Mouse (Mus musculus): ENCODE results near the gene 2410004B18Rik.
"Not testable (repeated sequence)": the region's sequence is repeated elsewhere in the genome, so short reads cannot be mapped to it uniquely, and the experiment has no call there.

The 2410004B18Rik gene

DNA sequence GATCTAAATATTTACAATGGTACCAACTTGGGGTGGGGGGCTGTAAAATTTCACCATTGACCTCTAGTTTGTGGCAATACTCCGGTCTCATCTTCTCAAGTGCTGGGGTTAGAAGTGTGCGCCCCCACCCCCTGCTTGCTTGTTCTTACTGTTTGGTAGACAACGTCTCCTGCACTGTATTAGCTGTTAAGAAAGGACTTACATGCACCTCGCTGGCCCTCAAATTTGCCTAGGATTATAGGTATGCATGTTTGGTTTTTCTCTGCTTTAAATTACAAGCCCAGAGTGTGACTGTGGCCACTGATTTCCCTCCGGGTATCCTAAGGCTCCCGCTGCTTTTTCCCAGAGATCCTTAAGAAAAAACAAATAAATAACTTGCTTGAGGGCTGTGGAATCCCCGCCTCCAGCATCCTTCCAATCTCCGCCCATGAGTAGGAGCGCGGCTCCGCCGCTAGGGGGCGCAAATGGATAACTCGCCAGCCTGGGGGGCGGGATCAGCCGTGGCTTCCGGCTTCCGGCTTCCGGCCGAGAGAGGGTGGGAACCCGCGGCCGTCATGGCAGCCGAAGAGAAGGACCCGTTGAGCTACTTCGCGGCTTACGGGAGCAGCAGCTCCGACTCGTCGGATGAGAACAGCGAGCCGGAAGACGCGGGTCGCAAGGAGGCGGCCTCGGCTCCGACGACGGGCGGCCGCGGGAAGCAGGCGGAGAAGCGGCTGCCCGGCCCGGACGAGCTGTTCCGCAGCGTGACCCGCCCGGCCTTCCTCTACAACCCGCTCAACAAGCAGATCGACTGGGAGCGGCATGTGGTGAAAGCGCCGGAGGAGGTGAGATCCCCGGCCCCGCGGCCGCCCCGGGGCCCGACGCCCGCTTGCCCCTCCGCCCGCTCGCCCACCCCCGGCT, at the start of gene 2410004B18Rik:
Gene 2410004B18Rik (plus strand): TSS at position 510 of the 900 bp plus-strand sequence.
- DNase-seq (ENCODE audit: low read depth, low spot score), result peak; percentile 86

DNA sequence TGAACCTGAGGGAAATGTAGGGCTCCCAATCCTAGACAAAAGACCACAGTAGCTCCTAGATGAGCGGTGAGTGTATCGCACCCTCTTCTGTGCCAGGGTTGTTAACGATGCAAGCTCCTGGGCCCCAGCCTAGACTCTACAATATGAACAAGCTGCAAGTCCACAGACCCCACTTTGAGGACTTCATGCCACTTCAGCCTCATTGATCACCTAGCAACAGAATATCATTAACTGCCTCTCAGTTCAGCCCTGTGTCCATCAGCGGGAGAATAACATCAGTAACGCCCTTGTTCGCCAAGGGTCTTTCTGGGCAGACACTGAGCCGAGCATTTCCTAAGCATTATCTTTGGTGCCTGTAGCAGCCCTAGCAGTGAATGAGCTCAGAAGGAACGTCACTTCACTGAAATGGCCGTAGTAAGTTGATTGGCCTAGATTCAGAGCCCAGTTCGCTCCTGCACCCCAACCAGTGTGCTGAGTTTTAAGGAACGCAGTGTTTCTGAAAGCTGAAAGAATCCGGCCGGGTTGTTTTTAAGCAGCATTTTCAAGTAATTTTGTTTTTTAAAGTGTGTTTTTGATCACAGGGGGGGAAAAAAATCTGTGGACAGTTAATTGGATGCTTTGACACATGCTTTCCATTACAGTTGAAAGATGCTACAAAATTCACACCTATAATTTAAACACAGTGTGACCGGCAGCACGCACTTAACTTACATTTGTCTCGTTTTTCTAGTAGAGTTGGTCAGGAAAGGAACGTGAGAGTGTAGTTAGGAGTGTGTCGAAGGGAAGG, 47.3 kb upstream of the 2410004B18Rik start:
- DNase-seq (ENCODE audit: low read depth, low spot score), result no peak

DNA sequence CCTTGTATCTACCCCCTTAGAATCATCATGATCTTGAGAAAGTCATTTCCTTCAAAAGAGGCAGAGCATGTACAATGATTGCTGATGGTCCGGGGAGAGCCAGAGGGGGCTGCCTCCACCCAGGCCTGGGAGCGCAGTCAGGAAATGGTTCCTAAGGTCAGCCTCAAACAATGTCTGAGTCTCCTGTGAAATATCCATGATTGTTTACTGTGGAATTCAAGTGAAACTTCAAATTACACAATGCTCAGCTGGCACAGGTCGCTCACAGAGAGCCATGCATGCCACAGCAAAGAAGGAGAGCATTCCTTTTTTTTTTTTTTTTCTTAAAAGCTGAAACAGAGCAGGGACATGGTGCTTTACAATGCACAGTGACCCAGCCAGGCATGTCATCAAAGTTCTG, 45.4 kb upstream of the 2410004B18Rik start:
- DNase-seq (ENCODE audit: low read depth, low spot score), result no peak

DNA sequence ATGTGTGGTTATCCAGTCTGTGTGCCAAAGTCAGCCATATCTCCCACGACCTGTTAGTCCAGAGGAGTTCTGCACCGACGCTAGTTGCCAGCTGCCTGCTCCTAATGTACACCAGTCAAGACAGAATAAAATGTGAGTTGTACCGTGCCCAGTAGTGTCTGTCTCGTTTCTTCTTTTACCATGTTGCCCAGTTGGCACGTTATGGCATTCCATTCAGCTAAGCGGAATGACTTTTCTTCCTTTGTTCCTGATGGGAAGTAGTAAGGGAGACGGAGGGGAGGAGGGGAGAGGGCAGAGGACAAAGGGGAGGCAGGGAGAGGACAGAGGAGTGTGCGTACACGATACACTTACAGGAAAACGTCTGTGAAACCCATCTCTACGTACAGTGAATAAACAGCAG, 43.7 kb upstream of the 2410004B18Rik start:
- no peak for DNase-seq (ENCODE audit: low read depth, low spot score)

DNA sequence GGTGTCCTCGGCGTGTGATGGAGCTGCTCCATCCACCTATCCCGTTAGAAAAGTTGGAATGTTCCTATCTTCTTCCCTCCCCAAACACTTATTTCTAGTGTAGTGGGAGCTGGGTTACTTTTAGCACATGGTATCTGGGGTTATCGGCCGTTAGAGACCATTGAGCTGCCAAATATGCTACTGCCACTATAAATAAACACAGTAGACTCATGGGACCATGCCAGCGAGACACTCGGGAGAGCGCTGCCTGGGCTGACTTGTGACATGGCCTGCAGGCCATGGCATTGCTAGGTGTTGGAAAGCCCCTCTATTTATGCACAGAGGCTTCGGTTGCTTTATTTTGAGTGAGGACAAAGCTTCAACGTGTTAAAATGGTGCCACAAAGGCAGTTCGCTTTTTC, 40.1 kb upstream of the 2410004B18Rik start:
- no peak for DNase-seq (ENCODE audit: low read depth, low spot score)

DNA sequence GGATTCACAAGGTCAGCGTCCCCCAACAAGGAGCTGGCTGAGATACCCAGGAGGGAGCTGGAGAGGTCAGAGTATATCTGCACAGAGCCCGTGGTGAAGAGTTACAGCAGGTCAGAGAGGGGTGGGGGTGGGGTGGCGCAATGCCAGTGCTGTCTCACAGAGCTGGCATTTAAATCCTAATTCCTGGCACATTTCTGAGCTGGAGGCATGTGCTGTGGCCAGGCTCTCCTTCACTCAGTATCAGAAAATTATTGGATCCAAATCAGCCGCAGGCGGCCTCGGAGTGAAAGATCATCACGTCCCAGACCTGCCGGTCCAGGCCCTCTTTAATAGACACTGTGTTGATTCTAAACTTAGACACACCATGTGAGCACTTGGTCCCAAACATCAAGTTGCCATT, 38.0 kb upstream of the 2410004B18Rik start:
- no peak for DNase-seq (ENCODE audit: low read depth, low spot score)

DNA sequence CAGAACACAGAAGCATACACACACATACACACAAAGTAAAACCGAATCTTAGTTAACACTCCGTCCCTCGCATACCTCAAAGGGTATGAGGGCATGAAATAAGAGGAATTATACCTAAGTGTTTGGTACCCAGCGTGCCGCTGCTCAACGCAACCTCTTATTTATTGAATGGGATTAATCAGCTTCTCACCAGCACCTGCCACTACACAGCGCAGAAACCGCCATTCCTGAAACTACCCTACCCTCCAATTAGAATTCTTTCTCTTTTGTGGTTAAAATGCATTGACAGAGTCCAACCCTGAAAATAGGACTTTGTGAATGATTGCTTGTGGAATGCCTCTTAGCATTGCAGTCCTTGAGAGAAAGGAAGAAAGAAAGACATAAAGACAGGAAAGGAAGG, 34.3 kb upstream of the 2410004B18Rik start:
- DNase-seq (ENCODE audit: low read depth, low spot score), result no peak

DNA sequence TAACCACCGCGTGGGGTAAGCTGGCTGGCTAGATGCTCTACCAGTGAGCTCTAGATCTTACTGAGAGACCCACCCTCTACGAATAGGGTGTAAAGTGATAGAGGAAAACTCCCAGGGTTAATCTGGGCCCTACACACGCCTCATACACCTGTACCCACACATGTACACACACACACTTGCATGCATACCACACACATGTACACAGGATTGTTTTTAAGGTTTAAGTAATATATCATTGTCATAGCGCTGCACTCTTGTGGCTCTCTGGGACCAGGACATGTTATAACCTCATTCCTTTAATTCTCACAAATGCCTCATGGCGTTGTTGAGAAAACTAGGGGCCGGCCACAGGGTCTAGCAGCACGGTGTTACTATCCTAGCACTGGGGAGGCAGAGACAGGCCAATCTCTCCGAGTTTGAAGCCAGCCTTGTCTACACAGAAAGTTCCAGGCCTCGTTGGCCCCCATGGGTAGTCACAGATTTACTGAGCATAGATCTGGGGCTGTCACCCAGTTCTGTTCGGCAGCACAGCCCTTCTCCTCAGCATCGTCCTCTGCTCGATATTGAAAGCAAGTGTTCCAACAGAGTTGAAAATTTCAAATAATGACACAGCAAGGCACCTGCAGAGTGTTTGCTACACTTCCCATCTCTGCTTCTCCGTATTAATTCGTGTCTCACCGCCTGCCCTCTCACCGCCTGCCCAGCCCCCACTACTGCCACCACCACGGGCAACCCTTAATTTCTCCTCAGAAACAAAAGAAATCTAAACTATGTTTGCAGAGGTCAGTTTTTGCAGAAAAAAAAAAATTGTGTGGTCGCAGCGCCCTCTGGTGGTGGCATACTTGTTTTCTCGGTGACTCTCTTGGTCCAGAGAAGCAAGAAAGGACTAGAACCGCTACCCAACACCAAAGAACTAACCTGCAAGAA, 32.7 kb upstream of the 2410004B18Rik start:
- peak; percentile 26 for DNase-seq (ENCODE audit: low read depth, low spot score)

DNA sequence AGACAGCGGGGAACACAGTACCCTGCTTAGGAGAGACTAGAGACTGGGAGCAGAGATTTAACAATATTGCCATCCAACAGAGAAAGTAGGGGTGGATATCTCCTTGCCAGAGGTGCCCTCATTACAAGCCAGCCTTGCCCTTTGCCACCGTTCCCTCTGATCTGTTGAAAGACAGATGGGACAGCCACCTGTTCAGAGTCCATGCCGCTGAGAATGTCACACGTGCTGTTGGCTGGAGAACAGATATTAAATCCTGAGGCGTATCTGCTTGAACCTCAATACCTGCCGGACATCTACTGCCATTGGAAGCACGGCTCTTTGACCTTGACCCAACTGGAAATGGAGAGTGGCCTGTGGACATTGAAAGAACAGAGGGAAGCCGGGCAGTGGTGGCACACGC, 31.2 kb upstream of the 2410004B18Rik start:
- DNase-seq (ENCODE audit: low read depth, low spot score), result no peak

DNA sequence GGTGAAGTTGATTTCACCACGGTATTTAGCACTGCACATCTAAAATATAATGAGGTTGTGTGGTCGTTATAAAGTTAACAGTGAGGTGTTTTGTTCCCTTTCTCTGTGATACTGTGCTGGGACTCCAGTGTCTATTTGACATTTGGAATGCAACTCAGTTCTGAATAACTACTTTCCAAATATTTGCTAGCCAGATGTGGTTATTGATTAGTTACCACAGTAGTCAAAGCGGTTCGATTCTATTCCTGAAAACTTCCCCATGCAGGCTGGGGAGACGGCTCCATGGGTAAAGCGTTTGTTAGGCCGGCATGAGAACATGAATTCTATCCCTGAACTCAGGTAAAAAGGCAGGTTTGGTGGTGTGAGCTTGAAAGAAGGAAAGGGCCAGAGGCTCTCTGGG, 25.3 kb upstream of the 2410004B18Rik start:
- DNase-seq (ENCODE audit: low read depth, low spot score), result no peak

DNA sequence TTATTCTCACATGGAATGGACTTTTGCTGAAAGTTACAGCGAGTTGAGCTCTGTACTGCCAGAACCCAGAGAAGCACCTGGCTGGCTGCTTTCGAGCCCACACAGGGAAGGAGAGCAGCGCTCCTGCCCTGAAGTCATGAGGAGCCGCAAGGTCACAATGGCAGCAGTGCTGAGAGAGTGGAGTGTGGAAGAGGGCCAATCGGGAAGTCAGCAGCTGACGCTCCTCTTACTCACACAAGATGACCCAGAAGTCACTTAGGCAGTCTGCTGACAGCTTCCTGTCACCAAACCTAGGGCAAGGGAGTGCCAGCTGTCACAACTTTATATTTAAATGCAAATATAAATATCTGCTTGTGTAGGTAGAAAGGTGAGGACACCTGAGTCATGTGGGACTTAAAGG, 24.6 kb upstream of the 2410004B18Rik start:
- no peak for DNase-seq (ENCODE audit: low read depth, low spot score)

DNA sequence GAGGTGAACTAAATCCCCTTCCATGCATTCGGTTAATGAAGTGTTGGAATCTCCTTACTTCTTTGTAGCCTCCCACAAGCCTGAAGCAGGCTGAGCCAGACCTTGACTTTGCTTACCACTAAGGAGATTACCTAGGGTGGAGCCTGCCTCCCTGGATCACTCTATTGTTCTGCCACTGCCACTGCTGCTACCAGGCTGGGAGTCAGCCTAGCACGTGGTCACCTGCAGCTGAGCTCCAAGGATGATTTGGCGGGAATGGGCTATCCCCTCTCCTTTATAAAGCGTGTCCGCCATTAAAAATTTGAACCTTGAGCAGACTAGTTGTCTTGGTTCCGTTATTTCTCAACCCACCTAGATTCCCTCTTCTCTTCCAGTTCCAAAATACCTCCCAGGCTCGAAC, 23.9 kb upstream of the 2410004B18Rik start:
- not testable (repeated sequence) for DNase-seq (ENCODE audit: low read depth, low spot score)

DNA sequence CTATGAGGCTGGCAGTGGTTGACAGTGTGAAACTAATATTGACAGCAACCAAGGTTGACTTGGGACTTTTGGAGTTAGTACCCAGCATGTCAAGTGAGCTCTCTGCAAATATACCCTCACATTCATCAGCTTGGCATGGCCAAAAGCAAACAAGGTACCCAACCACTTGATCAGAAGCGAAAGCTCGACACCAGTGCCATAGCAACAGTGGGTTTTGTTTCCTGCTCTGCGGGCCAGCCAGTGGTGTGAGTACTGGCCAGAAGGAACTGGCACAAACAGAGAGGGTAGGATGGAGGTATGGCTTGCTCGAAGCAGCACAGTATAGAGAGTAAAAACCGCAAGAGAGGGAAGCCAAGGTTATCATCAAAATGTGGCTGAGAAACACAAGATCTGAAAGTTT, 21.4 kb upstream of the 2410004B18Rik start:
- no peak for DNase-seq (ENCODE audit: low read depth, low spot score)

DNA sequence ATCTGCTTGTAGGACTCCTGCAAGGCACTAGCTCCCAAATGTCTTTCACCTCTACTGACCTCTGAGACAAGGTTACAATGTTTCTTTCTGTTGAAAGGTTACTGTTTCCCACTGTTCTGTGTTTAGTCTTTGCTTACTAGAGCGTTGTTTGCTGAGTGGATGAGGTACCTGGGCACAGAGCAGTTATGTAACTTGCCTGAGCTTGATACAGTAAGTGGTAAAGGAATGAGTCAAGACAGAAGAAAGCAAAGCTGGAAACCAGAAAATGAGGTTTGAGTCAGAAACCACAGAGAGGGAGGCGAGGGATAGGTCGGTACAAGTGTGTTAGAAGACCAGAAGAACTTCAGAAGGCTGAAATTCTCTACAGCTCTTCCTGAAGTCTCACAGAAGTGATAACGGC, 21.0 kb upstream of the 2410004B18Rik start:
- no peak for DNase-seq (ENCODE audit: low read depth, low spot score)

DNA sequence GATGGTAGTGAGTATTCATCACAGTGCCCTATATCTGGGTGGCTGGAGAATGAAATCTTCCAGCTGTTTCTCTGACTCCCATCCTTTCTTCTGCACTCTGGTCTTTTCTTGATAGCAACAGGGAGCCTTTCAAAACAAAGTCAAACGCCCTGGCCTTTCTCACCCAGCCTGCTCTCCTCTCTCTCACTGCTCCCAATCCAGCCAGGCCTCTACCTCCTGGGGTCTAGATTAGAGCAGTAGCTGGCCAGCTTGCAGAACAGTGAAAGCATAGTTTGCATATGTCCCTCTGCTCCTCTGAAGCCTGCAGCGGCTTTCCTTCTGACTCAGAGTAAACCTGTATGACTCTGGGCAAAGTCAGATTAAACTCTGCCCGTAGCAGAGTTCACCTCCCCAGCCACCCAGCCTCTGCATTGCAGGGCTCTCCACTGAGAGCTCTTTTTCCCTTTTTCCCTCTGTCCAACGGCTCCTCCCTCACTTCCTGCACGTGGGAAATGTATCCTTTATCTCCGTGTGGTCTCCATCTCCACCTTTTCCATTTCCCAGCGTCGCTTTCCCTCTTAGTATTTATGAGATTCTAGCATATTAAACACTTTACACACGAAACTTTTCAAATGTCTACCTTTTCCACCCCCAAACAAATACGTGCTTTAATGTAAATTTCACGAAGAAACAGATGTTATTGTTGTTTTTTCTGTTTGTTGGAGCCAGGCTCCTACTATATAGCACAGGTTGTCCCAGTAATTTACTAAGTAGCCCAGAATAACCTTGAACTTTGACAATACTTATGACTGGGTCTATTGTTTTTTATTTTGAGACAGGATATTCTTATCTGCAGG, 15.6 kb upstream of the 2410004B18Rik start, which contains the start of gene Bcl10:
Gene Bcl10 (plus strand): TSS at position 786 of the 836 bp plus-strand sequence.
- no peak for DNase-seq (ENCODE audit: low read depth, low spot score)

DNA sequence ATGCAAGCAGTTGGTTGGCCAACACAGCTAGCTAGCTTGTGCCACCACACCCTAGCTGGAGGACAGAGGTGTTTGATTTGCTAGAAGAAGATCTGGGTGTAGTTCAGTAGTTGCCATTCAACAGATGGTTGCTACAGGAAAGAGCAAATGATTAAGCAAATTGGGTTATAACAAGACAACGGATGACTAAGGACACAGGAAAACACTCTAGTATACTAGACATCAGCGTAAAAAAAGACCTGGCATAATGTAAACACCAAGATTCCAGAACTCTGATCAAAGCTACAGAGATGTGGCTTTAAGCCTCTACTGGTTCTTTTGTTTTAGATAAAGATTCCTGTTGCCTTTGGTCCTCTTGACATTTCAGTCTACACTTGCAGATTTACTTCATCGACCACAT, 14.8 kb upstream of the 2410004B18Rik start:
- no peak for DNase-seq (ENCODE audit: low read depth, low spot score)

DNA sequence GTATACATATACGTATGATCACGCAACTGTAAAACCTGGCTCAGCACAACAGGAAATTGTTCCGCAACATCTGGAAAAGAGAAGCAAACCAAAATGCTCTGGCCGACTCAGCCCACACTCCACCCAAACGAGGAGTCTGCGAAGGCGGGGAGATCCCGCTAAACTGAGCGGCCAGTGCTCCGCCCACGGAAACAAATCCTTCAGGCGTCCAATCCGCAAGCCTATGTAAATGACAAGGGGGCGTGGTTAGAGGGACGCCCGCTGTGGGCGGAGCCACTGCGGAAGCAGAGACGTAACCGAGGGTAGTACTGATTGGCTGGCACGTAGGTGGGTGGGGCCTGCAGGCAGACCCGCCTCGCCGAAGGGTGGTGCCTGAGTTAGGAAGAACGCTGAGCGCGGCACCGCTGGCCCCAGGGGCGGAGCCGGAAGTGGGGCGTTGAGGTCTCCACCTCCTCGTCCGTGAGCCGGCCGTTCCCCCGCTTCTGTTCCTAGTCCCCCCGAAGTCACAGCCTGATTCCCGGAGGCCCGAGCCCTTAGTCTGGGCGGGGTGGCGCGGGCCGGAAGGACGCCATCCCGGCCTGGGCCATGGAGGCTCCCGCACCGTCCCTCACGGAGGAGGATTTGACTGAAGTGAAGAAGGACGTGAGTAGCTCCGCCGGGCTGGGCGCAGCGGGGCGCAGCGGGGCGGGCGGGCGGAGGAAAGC, 13.8 kb upstream of the 2410004B18Rik start:
- DNase-seq (ENCODE audit: low read depth, low spot score), result peak; percentile 99

DNA sequence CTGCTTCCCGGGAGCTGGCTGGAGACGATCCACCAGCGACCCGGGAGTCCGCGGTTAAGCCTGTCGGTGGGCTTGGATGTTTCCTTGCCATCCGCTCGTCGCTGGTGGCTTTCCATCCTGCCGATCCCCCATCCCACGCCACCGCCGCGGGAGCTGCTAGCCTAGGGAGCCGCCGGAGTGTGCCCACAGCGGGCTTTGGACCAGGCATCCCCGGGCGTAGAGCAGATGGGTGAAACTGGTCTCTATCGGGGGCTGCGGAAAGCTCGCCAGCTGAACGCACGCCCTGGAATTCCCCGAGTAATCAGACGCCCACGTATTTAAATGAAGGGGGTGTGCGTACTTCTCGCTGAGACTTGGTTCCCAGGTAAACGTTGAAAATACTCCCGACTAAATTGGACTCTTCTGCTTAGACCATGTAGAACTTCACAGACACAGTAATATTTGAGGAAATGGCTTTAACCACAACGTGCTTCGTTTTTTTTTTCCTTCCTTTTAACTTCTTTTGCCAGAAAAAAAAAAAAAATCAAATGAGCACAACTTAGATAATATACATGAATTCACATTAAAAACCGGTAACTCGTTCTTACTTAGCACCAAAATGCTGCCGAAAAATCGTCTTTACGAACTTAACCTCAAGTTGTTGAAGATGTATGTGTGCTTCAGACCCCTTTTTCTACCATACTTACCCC, 13.0 kb upstream of the 2410004B18Rik start:
- no peak for DNase-seq (ENCODE audit: low read depth, low spot score)

DNA sequence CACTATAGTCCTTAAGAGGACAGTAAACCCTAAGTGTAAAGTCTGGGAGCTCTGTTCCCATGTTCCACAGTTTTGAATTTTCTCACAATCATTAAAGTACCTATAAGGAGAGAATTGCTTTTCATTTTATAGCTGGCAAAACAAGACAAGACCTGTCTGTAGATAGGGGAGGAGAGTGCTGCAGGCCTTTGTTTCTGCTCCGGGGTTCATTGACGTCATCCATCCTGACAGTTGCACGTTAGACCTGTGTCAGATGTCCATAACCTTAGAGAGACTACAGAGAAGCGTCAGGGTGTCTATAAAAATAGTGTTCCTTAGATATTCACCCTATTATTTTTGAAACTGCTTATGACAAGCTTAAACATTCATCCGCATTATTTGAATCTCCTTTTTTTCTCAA, 12.3 kb upstream of the 2410004B18Rik start:
- DNase-seq (ENCODE audit: low read depth, low spot score), result no peak
